Mouse (Mus musculus) activated CD4-positive, CD25-positive, alpha-beta regulatory T cell, adult 4 months (primary cell): ENCODE measurements around the gene Vamp9. TPM values are rescaled to one million over a fixed set of nuclear protein-coding genes. Genes with fewer than 3 reads are reported as not detected.

Experiments used
- ATAC-seq: one replicate; pipeline ENCODE4 v1.8.0; 2017
- polyA plus RNA-seq, 2 experiments: library from polyadenylated mRNA; unstranded; fragments of 100-300 nt; shearing (Covaris generic); gene quantifications; one replicate each; pipeline ENCODE4 v1.2.1; 2017

Gene Vamp9
- polyA plus RNA-seq, 2 experiments from 2014 or later, result not detected

DNA sequence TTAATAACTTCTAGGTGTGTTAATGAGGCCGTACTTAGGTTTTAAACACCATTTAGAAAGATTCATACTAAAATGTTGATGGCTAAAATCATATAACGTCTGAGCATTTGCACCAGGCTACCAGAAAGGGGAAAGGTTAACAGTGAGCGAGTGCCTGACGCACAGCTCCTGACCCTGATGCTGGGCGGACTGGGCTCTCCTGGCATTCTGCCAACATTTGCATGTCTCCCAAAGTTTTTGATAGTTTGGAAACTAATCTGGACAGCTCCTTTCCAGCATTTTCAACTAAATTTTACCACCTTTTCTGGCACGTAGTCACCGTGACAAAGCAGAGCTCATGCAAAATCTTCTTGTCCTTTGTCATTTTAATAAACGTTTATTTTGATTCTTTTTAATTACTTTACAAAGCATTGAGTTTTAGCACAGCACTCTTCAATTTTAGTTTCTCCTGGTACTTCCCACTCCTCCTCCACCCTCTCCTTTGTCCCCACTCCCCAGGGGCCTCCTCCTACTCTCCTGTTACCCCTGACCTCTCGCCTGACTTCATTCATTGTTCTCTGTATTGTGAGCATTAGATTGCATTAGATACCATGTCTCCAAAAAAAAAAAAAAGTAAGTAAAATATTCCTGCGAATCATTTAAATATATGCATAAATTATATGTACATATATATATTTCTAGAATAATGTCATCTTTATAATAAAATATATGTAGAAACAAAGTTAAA lies 35.9 kb downstream of the Vamp9 start:
- ATAC-seq, result no peak

DNA sequence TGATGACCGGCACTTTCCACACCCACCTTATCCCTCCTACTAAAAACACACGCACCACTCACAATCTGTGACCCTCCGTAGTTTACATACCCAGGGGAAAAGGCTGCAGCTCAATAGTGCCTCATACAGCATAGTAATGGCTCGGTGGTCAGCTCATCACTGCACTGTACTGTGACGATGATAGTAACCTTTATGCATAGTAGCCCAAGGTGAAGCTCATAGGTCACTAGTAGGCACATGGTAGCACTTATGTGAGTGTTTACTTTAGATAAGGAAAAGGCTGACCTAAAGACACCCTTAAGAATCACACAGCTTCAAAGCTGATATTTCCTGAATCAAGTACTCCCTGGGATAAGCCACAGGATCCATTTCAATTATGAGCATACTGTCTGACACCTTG lies 46.5 kb downstream of the Vamp9 start:
- ATAC-seq, result no peak

DNA sequence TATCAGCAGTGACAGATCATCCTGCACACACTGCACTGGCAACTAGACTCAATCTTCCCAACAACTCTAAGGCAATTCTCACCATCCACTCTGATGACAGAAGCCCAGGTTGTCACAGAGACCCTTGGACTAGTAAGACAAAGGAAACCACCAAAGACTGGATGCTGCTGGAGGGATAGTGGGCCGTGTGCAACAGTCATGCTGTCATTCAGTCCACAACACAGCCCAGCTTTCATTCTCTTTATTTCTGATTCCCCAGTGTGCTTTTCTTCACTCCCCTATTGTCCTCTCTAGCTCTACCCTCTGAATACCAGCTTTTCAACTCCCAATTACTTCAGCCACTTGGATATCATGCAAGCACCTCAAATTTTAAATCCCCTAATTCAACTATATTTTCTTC lies 47.8 kb downstream of the Vamp9 start:
- ATAC-seq, result no peak

DNA sequence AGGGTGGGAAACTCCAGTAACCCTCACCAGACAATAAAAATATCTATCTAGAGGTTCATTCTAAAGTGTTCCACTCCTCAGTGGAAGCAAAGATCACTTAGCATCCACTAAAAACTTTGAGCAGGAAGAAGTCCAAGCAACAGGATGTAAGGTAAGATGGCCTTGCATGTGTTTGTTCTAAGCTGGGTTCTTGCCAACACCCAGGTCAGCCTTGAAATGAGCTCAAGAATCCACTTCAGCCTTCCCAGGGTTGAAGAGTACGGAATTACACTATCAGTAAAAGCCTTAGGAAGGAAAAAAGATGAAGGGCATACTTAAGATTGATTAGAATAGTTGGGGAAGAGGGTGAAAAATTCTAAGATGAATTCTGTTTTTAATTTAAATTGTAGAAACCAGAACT lies 52.6 kb downstream of the Vamp9 start:
- no peak for ATAC-seq

DNA sequence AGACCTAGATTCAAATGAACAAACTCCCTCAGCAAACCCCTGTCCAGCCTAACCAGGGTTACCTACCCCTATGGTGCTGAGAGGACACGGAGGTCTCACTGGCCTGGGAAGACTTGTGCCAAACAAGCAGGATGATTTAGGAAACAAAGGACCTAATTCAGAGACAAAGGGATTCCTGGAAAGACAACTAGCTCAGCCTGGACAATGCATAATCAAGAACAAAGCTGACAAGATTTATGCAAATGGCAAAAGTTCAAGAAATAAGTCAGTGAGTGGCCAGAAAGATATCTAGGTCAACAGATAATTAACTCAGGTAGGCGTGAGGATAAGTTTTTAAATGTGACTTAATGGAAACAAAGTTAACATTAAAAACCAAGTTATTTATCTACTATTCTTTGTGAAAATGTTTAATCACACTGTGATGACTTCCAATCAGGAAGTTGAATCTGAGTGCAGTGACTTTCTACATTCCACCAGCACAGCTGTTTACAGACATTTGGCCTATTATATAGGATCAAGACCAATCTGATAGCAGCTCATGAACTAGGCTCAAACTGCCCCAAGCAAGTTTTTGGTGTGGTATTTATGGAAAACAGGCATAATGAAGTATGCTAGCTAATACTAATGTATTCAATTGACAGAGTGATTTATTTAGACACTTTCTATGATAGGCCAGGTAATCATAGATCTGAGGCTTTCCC lies 53.3 kb downstream of the Vamp9 start:
- ATAC-seq, result no peak

DNA sequence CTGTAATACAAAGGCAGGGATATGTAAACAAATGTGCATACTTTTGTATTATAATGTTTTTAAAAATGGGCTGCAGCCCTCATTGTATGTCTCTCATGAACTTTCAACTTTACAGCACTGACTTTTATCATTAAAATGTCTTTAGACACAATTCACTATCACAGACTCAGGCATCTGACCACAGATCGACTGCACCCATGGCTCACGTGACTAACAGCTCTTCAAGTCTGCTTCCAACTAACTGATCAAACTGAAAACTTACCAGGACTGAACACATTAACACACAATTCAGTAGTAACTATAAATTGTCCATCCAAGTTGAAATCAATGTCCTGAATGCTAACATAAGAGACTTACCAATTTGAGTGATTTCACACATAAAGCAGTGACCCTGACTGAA lies 53.9 kb downstream of the Vamp9 start:
- ATAC-seq, result no peak

DNA sequence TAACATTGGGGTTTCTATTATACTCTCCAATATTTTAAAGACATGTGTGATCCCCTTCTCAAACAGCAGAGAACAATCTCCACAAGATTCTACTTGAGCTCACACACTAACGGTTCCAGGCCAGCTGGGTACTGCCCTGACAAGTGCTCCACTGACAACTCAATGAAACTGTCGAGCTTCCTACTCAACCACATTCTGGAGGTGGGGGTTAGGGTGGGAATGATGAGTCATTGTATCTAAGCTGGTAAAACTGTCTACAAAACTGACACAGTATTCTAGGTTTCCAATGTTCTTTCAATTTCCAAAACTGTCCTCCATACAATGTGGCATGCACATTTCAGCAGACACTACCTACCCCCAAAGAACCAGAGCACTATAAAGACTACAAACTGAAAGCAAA lies 67.9 kb downstream of the Vamp9 start:
- no peak for ATAC-seq

DNA sequence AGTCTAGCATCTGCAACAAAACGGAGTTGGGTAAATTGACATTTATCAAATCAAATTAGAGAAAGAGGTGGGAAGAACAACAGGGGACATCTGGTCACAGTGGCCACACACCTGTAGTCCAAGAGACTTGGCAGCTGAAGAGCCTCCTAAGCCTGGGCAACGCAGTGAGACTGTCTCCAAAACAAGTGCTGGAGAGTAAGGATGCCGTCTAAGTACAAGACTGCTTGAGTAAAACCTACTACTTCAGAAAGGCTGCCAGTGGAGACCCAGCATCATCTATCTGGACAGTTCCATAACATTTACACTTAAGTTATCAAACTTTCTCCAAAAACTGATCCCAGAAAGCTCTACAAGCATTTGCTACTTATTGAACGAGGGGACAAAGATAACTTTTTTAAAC lies 69.0 kb downstream of the Vamp9 start:
- no peak for ATAC-seq

DNA sequence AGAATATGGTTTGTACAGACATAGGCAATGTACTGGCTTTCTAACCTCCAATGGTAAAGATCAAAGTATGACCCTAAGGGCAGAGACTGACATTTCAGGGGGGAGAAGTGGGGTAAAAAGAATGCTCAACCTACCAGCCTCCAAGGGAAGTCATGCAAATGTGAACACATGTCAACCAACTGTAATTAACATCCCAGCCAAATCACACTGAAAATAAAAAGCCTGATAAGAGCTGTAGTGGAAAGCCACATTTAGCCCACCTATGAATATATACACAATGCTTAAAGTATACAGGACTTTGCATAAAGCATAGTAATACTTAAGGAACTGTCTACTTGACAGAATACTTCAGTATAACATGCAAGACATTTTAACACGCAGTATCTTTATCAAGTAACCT lies 69.7 kb downstream of the Vamp9 start:
- ATAC-seq, result no peak

DNA sequence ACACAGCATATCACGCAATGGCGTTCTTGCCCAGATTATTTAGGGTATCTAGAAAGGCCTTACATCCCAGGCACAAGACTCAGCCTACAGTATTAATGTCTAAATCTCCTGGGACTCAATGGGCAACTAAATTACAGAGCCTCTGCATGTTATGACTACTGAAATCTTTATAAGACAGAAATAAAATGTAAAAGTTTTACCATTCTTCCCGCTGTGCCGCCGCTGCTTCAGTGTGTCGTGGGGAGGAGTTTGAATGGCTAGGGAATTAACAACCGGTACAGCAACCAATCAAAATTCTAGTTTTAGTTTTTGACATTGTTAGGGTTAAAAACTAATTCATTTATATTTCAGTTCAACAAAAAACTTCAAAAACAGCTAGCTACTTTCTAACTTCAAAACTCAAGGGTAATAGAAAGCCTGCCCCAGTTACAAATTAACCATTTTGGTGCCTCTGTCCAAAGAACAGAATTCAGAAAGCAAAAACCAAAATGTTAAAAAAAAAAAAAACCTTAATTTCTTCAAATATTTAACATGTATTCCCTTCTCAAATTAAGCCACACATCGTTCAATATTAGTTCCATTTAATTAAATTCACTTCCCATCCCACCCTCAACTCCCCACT lies 70.4 kb downstream of the Vamp9 start:
- ATAC-seq, result no peak

DNA sequence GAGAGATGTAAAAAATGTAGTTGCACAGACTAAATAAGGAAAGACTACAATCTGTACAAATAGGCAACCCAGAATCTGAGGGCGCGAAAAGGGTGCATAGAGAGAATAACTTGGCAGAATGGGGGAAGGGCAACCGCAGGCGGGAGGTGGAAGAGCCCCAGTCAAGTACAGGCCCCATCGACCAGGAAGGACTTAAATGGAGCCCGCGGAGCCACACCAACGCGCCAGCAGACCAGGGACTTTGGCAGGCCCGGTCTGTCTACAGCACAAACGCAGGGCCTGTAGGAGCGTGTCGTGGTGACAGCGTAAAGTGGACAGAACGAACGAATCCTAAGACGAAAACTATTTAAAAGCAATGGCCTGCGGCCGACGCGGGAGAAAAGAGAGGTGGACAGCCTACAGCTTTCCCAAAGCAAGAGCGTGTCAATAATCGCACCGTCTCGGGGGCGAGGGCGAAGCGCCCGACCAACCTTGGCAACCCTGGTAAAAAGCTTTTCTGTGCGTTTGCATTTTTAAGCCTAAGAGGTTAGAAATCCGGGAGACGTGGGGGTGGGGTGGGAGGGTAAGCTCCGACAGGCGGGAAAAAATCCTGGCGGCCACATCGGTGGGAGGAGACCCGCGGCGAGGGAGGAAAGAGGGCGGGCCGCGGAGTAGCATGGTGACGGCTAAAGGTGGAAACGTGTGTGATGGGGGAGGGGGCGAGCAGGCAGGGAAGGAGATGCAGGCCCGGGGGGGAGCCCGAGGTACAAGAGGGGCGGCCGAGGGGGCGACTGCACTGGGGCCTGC lies 71.7 kb downstream of the Vamp9 start:
- peak; percentile 14 for ATAC-seq

DNA sequence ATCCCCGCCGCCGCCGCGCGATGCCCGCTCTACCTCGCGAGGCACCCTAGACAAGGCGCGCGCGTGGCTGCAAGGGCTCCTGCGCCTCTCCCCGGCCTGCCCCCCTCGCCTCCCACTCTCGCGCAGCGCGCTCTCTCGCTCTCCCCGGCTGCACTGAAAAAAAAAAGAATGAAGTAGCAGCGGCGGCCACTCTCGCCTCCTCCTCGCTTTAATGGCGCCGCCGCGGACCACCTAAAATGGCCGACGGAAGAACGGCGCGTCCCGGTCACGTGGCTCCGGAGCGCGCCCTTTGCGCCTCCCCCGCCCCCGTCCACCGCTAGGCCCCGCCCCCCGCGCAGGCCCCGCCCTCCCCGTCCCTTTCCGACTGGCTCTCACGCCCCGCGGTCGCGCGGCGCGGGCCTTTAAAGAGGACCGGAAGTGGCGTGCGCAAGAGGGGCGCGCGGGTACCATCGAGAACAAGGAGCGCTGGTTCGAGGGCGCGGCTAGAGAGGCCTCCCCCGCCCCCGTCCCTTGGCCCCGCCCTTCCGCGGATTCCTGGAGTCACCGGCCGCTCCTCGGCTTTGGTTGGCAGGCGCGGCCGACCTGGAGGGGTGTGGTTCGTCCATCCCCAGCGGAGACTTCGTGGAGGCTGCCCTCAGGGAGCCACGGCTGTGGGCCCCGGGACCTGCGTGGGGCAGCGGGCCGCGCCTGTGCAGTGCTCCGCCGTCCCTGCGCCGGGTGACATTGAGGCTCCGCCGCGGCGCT lies 72.8 kb downstream of the Vamp9 start, which contains the start of the genes Hnrnpd and 4930524J08Rik:
Hnrnpd (minus strand) TSS at position 240 of the 744 bp plus-strand sequence.
4930524J08Rik (plus strand) TSS at position 363 of the 744 bp plus-strand sequence.
- ATAC-seq, result peak; percentile 89

DNA sequence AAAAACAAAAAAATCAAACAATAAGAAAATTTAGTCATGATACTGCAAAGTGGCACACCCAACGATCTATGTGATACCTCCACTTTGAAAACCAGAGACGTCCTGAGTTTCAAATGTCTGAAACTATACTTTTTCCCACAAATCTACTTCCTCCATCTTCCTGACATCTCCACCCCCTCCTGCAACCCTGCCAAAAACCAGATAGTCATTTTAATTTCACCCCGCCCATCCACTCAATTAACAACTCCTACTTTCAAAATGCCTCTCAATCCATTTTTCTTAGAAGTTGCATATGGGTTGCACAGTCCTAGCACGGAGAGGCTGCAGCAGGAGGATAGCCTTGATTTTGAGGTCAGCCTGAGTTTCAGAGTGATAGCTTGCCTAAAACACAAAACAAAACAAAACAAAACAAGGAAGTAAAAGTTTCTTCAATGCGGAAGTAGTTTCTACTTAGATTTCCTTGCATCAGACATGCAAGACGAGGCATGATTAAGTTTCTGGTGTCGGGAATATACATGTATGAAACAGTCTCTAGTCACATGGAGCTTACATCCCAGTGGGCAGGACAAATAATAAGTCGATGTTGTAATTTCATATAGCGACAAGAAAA lies 77.5 kb downstream of the Vamp9 start:
- ATAC-seq, result no peak

DNA sequence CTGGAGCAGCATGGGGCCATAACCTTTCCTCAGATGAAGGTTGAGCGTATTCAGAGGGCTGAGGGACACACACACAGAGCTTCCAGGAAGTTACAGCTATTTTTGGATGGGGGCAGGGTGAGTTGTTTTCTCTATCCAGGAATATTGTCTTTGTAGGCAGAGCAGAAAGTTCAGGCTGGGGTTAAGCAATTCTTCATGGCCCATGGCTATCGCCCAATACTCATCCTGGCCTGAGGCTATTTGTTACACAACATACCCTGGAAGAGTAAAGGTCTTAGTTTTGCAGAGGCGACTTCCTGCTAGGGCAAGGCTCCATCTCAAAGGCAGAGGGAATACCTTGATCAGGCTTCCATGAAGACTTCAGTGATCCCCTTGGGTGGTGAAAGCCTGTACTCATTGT lies 88.1 kb downstream of the Vamp9 start:
- no peak for ATAC-seq

DNA sequence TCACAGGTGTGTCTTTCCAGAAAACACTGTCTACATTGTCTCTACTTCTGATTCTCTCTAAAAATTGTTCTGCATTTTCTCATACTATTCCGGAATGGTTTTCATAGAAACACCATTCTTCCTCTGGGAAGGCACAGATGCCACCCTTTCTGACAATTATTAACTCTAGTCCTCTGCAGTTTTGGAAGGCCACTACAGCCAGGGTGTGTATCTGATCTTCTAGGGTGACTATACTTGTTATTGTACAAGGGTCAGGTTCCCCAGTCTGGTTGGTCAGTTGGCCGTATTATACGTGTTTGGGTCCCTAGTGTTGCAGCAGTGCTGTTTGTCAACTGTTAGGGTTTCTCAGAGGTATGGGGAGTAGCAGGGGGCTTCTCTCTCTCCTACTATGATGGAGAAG lies 88.6 kb downstream of the Vamp9 start:
- ATAC-seq, result no peak

DNA sequence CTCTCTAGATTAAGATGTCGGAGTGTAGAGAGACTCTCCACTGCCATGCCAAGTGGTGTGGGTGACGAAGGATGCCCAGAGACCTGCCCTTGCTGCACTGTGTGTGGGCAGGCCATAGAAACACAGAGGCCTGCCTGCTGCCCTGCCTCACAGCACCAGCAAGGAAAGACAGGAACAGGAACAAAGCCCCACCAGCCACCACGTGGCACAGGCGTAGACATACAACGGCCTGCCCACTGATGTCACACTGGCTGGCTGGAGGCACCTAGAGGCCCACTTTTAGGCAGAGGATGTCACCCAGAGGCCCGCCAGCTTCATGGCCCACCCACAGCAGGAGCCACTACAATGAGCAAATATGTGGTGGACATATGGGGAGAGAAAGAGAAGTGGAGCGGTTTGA lies 94.0 kb downstream of the Vamp9 start:
- ATAC-seq, result no peak

DNA sequence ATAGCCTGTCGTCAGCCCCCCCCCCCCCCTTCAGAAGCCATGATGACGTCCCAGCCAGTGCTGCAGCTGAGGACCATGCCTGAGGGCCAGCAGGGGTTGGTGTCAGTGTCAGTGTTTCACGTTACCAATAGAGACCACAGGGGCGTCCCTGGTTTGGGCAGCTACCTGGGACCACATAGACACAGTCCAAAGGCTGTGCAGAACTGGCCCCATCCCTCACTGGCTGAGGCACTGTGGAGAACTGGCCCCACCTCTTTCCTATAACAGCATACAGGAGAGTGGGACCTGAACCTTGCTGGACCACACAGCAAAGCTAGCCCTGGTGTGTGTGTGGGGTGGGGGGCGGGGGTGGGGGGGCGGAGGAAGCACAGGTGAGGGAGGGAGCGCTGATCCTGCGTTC lies 94.4 kb downstream of the Vamp9 start:
- ATAC-seq, result no peak
